Mouse (Mus musculus) cerebellum, postnatal 14 days (tissue): ENCODE data around the gene Gabra5.

ENCODE experiments used
- DNase-seq, 2 experiments: peaks; one replicate each; pipeline ENCODE4 v3.0.0; 2021; ENCODE audit warnings: mixed read lengths in 2 of 2

Gene Gabra5

GRCm38 (mm10) chr7:57386517-57387340, 123.1 kb downstream of the Gabra5 start, which contains the start of gene Gabrg3:
Gabrg3 (minus strand) TSS chr7:57387188.
- peak; percentile 31 to 44 for DNase-seq

- DNase-seq = peak; percentile 41 to 55
Observed at GRCm38 (mm10) chr7:57384112-57384511, 125.7 kb downstream of the Gabra5 start.

- DNase-seq = no peak
Observed at GRCm38 (mm10) chr7:57366013-57366390, 143.9 kb downstream of the Gabra5 start.

GRCm38 (mm10) chr7:57365134-57366012, 144.5 kb downstream of the Gabra5 start:
- no peak for DNase-seq

- DNase-seq = no peak
Observed at GRCm38 (mm10) chr7:57363812-57364211, 146.0 kb downstream of the Gabra5 start.

GRCm38 (mm10) chr7:57357871-57358540, 151.9 kb downstream of the Gabra5 start:
- no peak for DNase-seq
